Mouse (Mus musculus): Measurements from ENCODE around the gene Ppm1k. TPM values are rescaled to one million over a fixed set of nuclear protein-coding genes. Genes with fewer than 3 reads are reported as not detected.
A peak's percentile ranks its signal among the peaks of the same experiment; 100 is the strongest.
"Not testable (repeated sequence)": the region's sequence is repeated elsewhere in the genome, so short reads cannot be mapped to it uniquely, and the experiment has no call there.

Ppm1k gene
- 32.9 and 35.2 TPM in 2 replicates for polyA plus RNA-seq (2012; rRNA removed)

DNA sequence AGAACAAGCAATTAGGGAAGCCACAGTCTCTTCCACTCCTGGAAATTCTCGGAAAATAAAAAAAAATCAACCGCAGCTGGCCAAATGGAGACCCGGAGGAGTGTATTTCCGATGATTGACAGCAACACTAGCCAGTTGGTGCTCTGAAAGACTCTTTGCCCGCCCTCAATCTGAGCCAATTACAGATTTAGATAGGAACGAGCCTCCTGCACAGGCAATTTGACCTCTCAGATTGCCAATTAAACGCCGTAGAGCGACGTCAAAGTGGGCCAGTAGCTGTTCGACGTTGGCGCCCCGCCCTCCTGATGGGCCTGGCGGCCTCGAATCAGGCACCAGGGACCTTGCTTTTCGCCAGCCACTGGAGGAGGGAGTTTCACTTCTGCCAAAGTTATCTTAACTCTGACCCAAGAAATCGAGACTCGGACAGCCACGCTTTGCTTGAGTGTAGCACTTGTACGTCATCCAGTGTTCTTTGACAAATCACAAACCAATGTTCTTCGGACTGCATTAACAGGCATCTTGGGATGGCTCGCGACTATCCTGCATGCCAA is at the start of gene Ppm1k:
Gene Ppm1k, minus strand, starts transcription at position 83 of the 551 bp plus-strand sequence.
- DNase-seq (ENCODE audit: extremely low spot score in 1 of 2, low spot score in 1 of 2) = peak; percentile 99 to 100

DNA sequence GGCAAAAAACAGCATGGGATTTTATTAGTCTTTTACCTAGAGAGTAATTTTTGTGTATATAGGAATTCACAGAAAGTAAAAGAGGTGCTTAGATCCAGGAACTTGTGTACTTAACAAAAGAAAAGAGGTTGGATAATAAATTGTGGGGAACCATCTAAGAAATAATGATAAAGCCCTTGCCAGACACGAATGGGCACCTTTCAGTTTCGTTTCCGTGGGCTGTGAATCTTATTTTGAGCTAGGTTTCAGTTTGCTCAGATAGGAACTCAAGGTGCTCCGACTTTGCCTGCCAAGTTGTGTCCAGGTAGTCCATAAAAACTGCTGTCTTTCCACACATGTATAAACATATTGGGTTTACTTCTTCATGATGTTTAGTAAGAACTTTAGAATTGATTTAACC is 47.1 kb upstream of the Ppm1k start:
- no peak for DNase-seq (ENCODE audit: extremely low spot score in 1 of 2, low spot score in 1 of 2)

GRCm38 (mm10) chr6:57581595-57581994 is 46.3 kb upstream of the Ppm1k start:
- no peak for DNase-seq (ENCODE audit: extremely low spot score in 1 of 2, low spot score in 1 of 2)

DNA sequence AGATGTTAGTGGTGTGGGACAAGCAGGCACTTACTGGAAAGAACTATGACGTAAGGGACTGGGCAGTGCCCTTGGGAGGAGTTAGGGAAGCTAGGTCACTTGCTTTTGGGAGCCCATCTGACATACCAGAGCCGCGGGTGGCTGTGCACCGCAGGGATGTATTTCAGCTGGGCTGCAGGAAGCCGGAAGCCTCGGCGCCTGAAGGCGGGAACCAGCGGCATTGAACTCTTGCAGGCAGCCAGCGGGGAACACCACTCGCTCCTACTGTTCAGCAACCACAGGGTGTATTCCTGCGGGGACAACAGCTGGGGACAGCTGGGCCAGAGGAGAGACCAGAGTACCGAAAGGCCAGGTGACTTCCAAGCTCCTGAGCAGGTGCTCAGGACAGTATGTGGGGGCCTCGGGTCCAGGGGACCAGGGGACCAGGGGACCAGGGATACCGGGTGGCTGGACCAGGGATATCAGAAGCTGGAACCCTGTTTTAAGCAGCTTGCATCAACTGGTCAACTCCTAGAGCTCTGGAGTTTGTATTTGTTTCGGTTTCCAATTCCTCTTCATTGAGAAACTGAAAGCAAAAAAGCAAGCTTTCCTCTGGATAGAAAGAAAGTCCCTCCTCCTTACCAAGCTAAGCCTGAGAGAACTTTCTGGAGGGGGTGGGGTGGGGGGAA is 45.7 kb upstream of the Ppm1k start, which contains the start of gene Herc6:
Gene Herc6, plus strand, starts transcription at position 120 of the 668 bp plus-strand sequence.
- DNase-seq (ENCODE audit: extremely low spot score in 1 of 2, low spot score in 1 of 2) = peak; percentile 30 to 63

DNA sequence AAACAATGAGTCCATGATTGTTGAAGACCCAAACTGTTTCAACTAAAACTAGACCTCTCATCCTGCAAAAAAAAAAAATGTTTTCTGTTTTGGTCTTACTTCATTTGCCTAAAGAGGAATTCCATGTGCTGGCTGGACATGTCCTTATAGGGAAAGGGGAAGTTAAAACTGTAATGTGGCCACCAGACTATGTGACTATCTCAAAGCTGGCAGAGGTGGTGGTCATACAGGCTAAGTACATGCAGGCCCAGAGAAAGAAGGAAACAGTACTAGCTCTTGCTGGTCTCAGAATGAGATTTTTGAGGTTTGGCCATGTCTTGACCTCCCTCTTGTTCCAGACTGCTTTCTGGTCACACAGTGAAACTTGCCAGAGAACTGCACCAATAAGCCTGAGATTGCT is 36.3 kb upstream of the Ppm1k start:
- no peak for DNase-seq (ENCODE audit: extremely low spot score in 1 of 2, low spot score in 1 of 2)

DNA sequence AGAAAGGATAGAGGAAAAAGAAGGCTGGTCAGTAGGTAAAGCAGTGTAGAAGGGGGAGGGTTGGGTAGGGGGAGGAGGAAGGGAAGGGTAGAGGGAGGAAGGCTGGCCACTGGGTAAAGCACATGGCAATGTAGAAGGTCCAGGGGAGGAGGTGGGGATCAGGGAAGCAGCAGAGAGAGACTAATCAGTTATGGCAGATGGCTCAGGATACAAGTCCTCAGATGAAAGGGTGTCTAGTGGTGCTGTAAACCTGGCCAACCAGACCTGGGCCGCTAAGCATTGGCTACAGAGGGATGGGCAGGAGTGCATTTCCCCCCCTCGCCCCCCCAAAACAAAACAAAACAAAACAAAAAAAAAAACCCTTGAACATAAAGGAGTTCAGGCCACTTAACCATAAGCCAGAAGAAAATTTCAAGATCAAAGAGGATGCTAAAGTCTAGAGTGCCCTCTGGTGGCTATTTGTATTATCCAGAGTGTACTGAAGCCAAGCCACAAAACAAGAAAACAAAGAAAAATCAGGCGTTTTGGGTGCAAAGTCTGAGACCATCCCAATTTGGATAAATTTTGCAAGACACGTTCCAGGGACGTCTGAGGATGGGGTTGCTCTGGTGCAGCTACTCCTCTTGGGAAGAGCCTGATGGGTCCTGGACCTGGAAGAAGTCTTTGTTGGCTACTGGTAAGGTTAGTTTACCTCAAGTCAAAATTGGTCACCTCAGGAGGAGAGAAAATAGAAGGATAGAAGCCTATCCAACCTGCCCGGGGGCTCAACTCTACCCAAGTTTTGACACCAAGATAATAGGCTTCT is 35.1 kb upstream of the Ppm1k start:
- DNase-seq (ENCODE audit: extremely low spot score in 1 of 2, low spot score in 1 of 2) = peak; percentile 44 to 88

- no peak for DNase-seq (ENCODE audit: extremely low spot score in 1 of 2, low spot score in 1 of 2)
Observed at GRCm38 (mm10) chr6:57567630-57568029, 32.4 kb upstream of the Ppm1k start.

GRCm38 (mm10) chr6:57565452-57565851 is 30.2 kb upstream of the Ppm1k start:
- no peak for DNase-seq (ENCODE audit: extremely low spot score in 1 of 2, low spot score in 1 of 2)

GRCm38 (mm10) chr6:57563454-57563853 is 28.2 kb upstream of the Ppm1k start:
- DNase-seq (ENCODE audit: extremely low spot score in 1 of 2, low spot score in 1 of 2) = no peak

DNA sequence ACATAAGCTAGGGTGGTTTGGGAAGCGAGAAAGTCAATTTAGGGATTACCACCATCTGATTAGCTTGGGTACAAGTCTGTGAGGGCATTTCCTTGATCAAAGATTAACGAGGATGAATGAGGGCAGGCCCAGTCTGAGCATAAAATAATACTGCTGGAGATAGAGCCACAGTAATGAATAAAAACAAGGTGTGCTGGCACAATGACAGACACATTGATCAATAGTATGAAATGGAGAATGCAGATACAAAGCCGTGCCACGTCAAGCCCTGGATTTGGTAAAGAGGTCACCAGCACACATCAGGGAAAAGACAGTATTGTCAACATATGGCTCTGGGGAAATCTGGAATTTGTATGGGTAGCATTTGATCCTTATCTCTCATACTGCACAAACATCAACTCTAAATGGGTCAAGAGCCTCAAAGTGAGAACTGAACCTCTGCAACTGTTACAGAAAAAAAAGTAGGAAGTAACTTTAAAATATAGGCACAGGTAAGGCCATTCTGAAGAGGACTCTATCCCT is 22.6 kb upstream of the Ppm1k start:
- DNase-seq (ENCODE audit: extremely low spot score in 1 of 2, low spot score in 1 of 2) = no peak

- DNase-seq (ENCODE audit: extremely low spot score in 1 of 2, low spot score in 1 of 2) = no peak
Observed at GRCm38 (mm10) chr6:57551211-57551796, 16.0 kb upstream of the Ppm1k start.

DNA sequence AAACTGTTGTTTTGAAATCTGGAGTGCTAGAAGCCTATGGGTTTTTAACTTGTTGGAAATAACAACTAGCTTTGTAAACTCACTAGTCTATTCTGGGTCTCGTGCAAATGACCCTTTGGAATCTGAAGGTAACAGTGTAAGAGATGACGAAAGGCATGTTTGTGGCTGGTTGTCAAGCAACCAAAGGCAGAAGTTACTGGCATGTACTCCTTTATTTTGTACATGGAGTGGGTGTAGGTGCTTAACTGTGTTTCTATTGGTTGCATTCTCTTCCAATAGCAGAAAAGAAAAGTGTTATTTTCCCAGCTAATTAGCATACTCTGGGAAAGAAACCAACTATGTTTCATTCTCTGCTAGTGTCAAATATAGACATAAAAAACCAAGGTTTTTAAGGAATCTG is 9.6 kb upstream of the Ppm1k start:
- DNase-seq (ENCODE audit: extremely low spot score in 1 of 2, low spot score in 1 of 2) = no peak

GRCm38 (mm10) chr6:57543591-57543990 is 8.3 kb upstream of the Ppm1k start:
- DNase-seq (ENCODE audit: extremely low spot score in 1 of 2, low spot score in 1 of 2) = not testable (repeated sequence)

GRCm38 (mm10) chr6:57541737-57542335 is 6.6 kb upstream of the Ppm1k start:
- DNase-seq (ENCODE audit: extremely low spot score in 1 of 2, low spot score in 1 of 2) = no peak

- DNase-seq (ENCODE audit: extremely low spot score in 1 of 2, low spot score in 1 of 2) = no peak
Observed at GRCm38 (mm10) chr6:57540950-57541498, 5.8 kb upstream of the Ppm1k start.

DNA sequence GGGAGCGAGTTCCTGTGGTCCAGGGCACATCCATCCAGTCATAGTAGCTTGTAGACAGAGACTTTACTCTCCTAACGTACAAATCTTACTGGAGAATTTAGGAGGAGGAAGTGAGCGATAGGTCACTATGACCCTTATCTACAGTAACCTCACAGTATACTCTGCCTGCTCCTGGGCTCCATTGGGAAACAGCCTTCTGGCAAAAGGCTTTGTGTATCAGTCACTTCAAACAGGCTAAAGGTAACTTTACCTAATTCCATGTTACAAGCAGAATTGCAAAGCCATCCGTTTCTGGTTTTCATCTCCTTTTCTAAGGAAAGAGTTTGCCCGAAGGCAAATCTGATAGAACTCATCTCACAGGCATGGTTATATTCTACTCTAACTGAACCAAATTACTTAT is 2.6 kb upstream of the Ppm1k start:
- no peak for DNase-seq (ENCODE audit: extremely low spot score in 1 of 2, low spot score in 1 of 2)

GRCm38 (mm10) chr6:57535971-57536669 is 852 bp upstream of the Ppm1k start:
- no peak for DNase-seq (ENCODE audit: extremely low spot score in 1 of 2, low spot score in 1 of 2)

DNA sequence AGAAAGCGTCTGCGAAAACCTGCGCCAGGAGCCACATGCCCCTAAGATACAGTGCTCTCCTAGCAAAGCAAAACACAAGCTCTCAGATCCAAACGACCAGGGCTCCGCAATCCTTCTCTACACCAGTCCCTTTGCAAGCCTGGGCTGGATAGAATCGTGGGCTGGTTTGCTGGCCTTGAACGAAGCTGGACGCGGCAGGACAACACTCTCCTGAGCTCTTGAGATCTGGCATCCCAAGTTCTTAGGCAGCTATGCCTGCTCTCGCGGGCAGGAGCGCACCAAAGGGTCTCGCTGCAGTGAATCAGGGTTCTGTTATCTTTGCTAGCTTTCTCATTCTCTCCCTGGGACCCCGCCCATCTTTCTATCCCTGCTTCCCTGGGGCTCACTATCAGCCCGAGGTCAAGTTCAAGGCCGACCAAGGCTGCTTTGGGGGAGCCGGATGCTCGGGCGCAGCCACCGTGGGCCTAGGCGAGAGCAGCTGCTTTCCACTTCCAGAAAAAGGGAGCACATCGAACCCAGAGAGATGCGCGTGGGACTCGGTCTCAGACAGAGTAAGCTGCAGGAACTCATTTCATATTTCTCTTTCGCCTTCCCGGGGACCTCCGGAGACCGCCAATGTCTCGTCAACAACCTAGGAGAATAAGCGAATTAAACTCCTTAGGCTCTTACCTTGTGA is 519 bp downstream of the Ppm1k start:
- peak in 1 of 2 experiments; percentile 51 for DNase-seq (ENCODE audit: extremely low spot score in 1 of 2, low spot score in 1 of 2)

DNA sequence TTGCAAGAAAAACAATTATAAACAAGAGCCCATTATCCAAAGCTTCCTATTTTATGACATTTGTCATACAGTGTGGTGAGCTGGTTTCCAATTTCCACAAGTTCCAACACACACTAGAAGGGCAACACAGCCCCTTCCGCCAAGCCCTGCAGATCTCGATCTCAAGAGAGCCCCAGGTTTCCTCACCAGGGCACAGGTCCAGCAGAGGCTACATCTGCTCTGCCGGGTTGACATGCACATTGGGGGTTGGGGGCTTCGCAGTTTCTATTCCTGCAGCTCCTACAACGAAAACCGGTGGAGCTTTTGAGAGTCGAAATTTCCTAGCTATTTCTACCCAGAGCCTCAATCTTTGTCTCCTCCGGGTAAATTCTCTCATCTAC is 1.0 kb downstream of the Ppm1k start:
- peak in 1 of 2 experiments; percentile 41 for DNase-seq (ENCODE audit: extremely low spot score in 1 of 2, low spot score in 1 of 2)

All from frontal cortex, adult 2 months (tissue).